Mouse (Mus musculus) megakaryocyte, embryonic 14.5 days (primary cell): ENCODE data around the gene Vps53.

Experiments
- FLI1 ChIP-seq: IDR thresholded peaks from 2 replicates; pipeline ENCODE4 v1.6.1; 2012; ENCODE audit warnings: low read length, inconsistent platforms, mixed read lengths
- GATA1 ChIP-seq: IDR thresholded peaks from 3 replicates; pipeline ENCODE4 v1.6.1; 2012; ENCODE audit warnings: mixed read lengths, low read length, inconsistent platforms, borderline replicate concordance

DNA sequence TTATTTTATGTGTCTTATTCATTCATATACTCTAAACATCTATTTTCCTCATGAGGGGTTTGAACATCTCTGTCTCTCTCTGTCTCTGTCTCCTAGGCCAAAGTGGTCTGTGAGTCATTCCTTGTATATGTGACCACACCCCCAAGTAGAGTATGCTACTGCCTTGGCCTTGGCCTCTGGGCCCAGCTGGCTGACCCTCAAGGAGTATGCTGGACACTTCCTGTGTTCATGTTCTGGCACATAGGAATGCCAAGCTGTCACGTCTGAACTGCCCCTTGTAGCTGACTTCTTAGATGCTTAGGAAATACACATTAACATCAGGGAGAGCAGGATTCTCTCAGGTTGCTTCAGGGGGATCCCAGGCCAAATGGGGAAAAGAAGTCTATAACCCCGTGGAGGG is 99.2 kb downstream of the Vps53 start:
- TF ChIP-seq GATA1: no peak
- no peak for TF ChIP-seq FLI1
